Mouse (Mus musculus) megakaryocyte, embryonic 14.5 days (primary cell): Measurements from ENCODE around the gene Lmna.

Experiments
- FLI1 ChIP-seq: IDR thresholded peaks from 2 replicates; pipeline ENCODE4 v1.6.1; 2012; ENCODE audit warnings: low read length, inconsistent platforms, mixed read lengths
- GATA1 ChIP-seq: IDR thresholded peaks from 3 replicates; pipeline ENCODE4 v1.6.1; 2012; ENCODE audit warnings: mixed read lengths, low read length, inconsistent platforms, borderline replicate concordance

DNA sequence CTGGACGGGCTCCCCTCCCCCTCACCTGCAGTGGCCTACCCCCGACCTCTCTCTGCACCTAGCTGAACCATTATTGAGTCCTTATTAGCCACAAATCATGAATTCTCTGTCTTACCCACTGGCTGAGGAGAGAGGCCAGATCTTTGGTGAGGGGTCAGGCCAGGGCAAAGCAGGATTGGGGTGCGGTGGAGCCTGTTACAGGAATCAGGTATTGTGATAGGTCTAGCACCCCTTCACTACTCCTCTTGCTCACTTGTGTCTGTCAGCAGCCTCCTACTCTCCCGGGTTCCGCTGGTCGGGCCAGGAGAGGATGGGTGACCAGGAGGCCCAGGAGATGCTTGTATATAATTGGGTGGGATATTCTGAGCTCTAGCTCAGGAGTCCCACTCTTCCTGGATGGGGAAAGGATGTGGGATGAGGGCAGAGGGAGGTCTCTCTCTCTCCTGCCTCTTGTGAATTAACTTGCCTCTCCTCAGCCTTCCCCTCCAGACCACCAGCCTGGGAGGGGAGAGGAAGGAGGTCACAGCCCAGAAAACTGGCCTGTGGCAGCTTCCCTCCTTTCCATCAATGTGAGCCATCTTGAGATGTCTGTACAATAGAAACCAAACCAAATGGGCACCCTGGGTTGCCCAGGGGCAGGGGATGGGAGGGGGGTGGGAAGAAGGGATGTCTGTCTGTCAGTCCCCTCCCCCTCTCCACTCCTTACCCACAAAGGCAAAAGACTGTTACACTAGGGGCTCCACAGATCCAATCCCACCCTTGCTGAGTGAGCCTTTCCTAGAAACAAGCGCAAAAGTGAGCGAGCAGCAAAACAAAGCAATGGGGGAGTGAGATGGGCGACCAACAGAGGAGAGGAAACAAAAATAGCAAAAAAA, 28.8 kb upstream of the Lmna start:
- TF ChIP-seq GATA1 (no peak), FLI1 (no peak)
